Mouse (Mus musculus): Measurements from ENCODE around the gene Meaf6. TPM values are rescaled to one million over a fixed set of nuclear protein-coding genes. Genes with fewer than 3 reads are reported as not detected.

Gene Meaf6
- polyA plus RNA-seq, 1 experiment, result 63.2 TPM

DNA sequence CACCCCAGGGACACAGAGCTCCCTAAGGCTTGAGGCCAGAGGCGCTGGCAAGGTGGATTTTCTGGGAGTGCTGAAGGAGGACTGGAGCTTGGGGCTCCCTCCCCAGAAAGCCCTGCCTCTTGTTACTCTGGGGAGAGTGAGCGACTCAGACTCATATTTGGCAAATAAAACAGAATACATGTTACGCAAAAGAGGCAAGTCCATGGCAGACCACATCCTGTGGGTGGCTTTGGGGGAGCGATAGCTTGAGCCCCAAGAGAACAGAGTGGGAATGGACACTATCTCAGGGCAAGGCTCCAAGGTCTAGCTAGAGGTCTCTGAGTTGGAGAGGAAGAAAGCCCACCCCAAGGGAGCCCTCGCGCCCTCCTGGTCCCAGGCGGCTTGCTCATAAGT, 38.3 kb downstream of the Meaf6 start:
- Histone ChIP-seq H3K4me1 (ENCODE audit: control insufficient read depth, insufficient read depth, low read length) (peaks cover 16% of the 10 kb centered on the region), H3K27ac (ENCODE audit: control insufficient read depth, insufficient read depth, low read depth, low read length) (no peak overlapping the region), H3K4me3 (ENCODE audit: control insufficient read depth, low read depth, low read length) (no peak overlapping the region), H3K36me3 (ENCODE audit: control insufficient read depth, insufficient read depth, low read length) (no peaks in the 10 kb centered on the region), H3K27me3 (ENCODE audit: control insufficient read depth, insufficient read depth, low read length) (no peaks in the 10 kb centered on the region)
- no peak for TF ChIP-seq CTCF (IDR thresholded peaks at IDR 0.05; ENCODE audit: control insufficient read depth, insufficient read depth, insufficient replicate concordance, low read depth, low read length)
- no peak for TF ChIP-seq POLR2A (IDR thresholded peaks at IDR 0.05; ENCODE audit: control insufficient read depth, low read depth, low read length)

GRCm38 (mm10) chr4:125124424-125125209, 39.7 kb downstream of the Meaf6 start:
- H3K27ac ChIP-seq (ENCODE audit: control insufficient read depth, insufficient read depth, low read depth, low read length), result no peak overlapping the region
- H3K4me3 ChIP-seq (ENCODE audit: control insufficient read depth, low read depth, low read length), result no peak overlapping the region
- TF ChIP-seq CTCF (IDR thresholded peaks at IDR 0.05; ENCODE audit: control insufficient read depth, insufficient read depth, insufficient replicate concordance, low read depth, low read length) (no peak), POLR2A (IDR thresholded peaks at IDR 0.05; ENCODE audit: control insufficient read depth, low read depth, low read length) (no peak)
- H3K27me3 ChIP-seq (ENCODE audit: control insufficient read depth, insufficient read depth, low read length), result no peaks in the 10 kb centered on the region
- no peaks in the 10 kb centered on the region for H3K36me3 ChIP-seq (ENCODE audit: control insufficient read depth, insufficient read depth, low read length)
- peaks cover 16% of the 10 kb centered on the region for H3K4me1 ChIP-seq (ENCODE audit: control insufficient read depth, insufficient read depth, low read length)

DNA sequence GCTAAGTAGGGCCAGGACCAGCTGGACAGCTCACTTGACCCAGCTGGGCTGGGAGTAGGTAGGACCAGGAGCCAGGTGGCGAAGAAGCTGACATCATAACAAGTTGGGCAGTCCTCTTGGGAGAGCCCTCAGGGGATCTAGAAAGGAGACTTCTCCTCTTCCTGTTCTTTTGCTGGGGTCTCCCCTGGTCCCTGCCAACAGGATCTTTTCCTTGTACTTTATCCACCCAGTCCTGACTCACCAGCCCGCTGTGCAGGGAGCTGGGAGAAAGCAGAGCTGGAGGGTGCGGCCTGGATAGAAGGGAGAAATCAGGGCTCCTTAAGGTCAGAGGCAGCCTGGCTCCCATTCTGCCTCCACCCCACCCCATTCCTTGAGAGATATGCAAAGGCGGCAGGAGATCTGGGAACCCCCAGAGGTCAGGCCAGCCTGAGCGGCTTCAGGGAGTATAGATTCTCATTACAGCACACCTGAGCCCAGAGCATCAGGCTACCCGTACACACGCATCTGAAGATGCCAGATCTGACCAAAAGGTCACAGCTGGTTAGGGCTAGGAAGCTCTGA, 40.5 kb downstream of the Meaf6 start:
- Histone ChIP-seq H3K4me3 (ENCODE audit: control insufficient read depth, low read depth, low read length) (no peak overlapping the region), H3K27me3 (ENCODE audit: control insufficient read depth, insufficient read depth, low read length) (no peaks in the 10 kb centered on the region), H3K4me1 (ENCODE audit: control insufficient read depth, insufficient read depth, low read length) (peaks cover 16% of the 10 kb centered on the region), H3K36me3 (ENCODE audit: control insufficient read depth, insufficient read depth, low read length) (no peaks in the 10 kb centered on the region), H3K27ac (ENCODE audit: control insufficient read depth, insufficient read depth, low read depth, low read length) (no peak overlapping the region)
- TF ChIP-seq CTCF (IDR thresholded peaks at IDR 0.05; ENCODE audit: control insufficient read depth, insufficient read depth, insufficient replicate concordance, low read depth, low read length) (no peak), POLR2A (IDR thresholded peaks at IDR 0.05; ENCODE audit: control insufficient read depth, low read depth, low read length) (no peak)

GRCm38 (mm10) chr4:125126186-125126585, 41.3 kb downstream of the Meaf6 start:
- Histone ChIP-seq H3K27ac (ENCODE audit: control insufficient read depth, insufficient read depth, low read depth, low read length) (no peak overlapping the region), H3K4me3 (ENCODE audit: control insufficient read depth, low read depth, low read length) (no peak overlapping the region), H3K36me3 (ENCODE audit: control insufficient read depth, insufficient read depth, low read length) (no peaks in the 10 kb centered on the region), H3K27me3 (ENCODE audit: control insufficient read depth, insufficient read depth, low read length) (no peaks in the 10 kb centered on the region), H3K4me1 (ENCODE audit: control insufficient read depth, insufficient read depth, low read length) (peaks cover 16% of the 10 kb centered on the region)
- TF ChIP-seq CTCF (IDR thresholded peaks at IDR 0.05; ENCODE audit: control insufficient read depth, insufficient read depth, insufficient replicate concordance, low read depth, low read length) (no peak), POLR2A (IDR thresholded peaks at IDR 0.05; ENCODE audit: control insufficient read depth, low read depth, low read length) (no peak)

- H3K27me3 ChIP-seq (ENCODE audit: control insufficient read depth, insufficient read depth, low read length), result no peaks in the 10 kb centered on the region
Measured at GRCm38 (mm10) chr4:125126761-125127160, 41.8 kb downstream of the Meaf6 start.

GRCm38 (mm10) chr4:125127305-125128084, 42.6 kb downstream of the Meaf6 start, which contains the start of gene Zc3h12a:
Zc3h12a (minus strand) TSS chr4:125127840.
- TF ChIP-seq POLR2A (IDR thresholded peaks at IDR 0.05; ENCODE audit: control insufficient read depth, low read depth, low read length) (peak; percentile 38), CTCF (IDR thresholded peaks at IDR 0.05; ENCODE audit: control insufficient read depth, insufficient read depth, insufficient replicate concordance, low read depth, low read length) (no peak)
- Histone ChIP-seq H3K27ac (ENCODE audit: control insufficient read depth, insufficient read depth, low read depth, low read length) (peak within 1 kb of the TSS; percentile 80), H3K4me1 (ENCODE audit: control insufficient read depth, insufficient read depth, low read length) (peaks cover 16% of the 10 kb centered on the region), H3K36me3 (ENCODE audit: control insufficient read depth, insufficient read depth, low read length) (no peaks in the 10 kb centered on the region), H3K27me3 (ENCODE audit: control insufficient read depth, insufficient read depth, low read length) (no peaks in the 10 kb centered on the region), H3K4me3 (ENCODE audit: control insufficient read depth, low read depth, low read length) (peak within 1 kb of the TSS; percentile 94)

More at GRCm38 (mm10) chr4:125126761-125127160, 41.8 kb downstream of the Meaf6 start:
- H3K4me3 ChIP-seq (ENCODE audit: control insufficient read depth, low read depth, low read length), result peak overlapping the region; percentile 94; the same call in 1 of the 2 replicates
- H3K36me3 ChIP-seq (ENCODE audit: control insufficient read depth, insufficient read depth, low read length), result no peaks in the 10 kb centered on the region
- TF ChIP-seq CTCF (IDR thresholded peaks at IDR 0.05; ENCODE audit: control insufficient read depth, insufficient read depth, insufficient replicate concordance, low read depth, low read length) (no peak), POLR2A (IDR thresholded peaks at IDR 0.05; ENCODE audit: control insufficient read depth, low read depth, low read length) (no peak)
- no peak overlapping the region for H3K27ac ChIP-seq (ENCODE audit: control insufficient read depth, insufficient read depth, low read depth, low read length)
- H3K4me1 ChIP-seq (ENCODE audit: control insufficient read depth, insufficient read depth, low read length), result peaks cover 16% of the 10 kb centered on the region

DNA sequence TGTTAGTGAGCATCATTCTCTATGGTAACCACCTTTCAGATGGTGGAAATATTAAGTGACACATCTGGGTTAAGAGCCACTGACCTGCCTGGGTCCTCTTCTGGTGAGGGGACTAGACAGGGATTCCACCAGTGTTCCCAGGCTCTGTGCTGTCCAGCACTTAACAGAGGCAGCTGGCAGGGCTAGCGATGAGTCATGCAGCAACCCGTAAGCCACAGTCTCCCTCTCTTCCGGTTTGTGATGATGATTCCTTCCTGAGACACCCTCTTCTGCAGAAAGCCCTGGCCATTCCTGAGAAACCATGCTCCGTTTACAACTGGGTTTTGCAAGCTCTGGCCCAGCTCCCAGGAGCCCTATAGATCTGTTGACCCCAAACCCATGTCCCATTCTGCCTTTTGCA, 46.6 kb downstream of the Meaf6 start:
- H3K36me3 ChIP-seq (ENCODE audit: control insufficient read depth, insufficient read depth, low read length), result no peaks in the 10 kb centered on the region
- H3K27me3 ChIP-seq (ENCODE audit: control insufficient read depth, insufficient read depth, low read length), result no peaks in the 10 kb centered on the region
- no peak overlapping the region for H3K4me3 ChIP-seq (ENCODE audit: control insufficient read depth, low read depth, low read length)
- no peak overlapping the region for H3K27ac ChIP-seq (ENCODE audit: control insufficient read depth, insufficient read depth, low read depth, low read length)
- no peak for TF ChIP-seq CTCF (IDR thresholded peaks at IDR 0.05; ENCODE audit: control insufficient read depth, insufficient read depth, insufficient replicate concordance, low read depth, low read length)
- no peak for TF ChIP-seq POLR2A (IDR thresholded peaks at IDR 0.05; ENCODE audit: control insufficient read depth, low read depth, low read length)
- peaks cover 13% of the 10 kb centered on the region for H3K4me1 ChIP-seq (ENCODE audit: control insufficient read depth, insufficient read depth, low read length)

All from testis, adult 2 months (tissue).